Mouse (Mus musculus) adrenal gland (tissue): ENCODE data around the gene Ucp3.

Experiments used
- intact Hi-C: fragments of 180-260 bp; cut with DNase I; formaldehyde crosslinking; loops from one replicate; pipeline ENCODE4 v1.15.1; 2025

Gene Ucp3

DNA sequence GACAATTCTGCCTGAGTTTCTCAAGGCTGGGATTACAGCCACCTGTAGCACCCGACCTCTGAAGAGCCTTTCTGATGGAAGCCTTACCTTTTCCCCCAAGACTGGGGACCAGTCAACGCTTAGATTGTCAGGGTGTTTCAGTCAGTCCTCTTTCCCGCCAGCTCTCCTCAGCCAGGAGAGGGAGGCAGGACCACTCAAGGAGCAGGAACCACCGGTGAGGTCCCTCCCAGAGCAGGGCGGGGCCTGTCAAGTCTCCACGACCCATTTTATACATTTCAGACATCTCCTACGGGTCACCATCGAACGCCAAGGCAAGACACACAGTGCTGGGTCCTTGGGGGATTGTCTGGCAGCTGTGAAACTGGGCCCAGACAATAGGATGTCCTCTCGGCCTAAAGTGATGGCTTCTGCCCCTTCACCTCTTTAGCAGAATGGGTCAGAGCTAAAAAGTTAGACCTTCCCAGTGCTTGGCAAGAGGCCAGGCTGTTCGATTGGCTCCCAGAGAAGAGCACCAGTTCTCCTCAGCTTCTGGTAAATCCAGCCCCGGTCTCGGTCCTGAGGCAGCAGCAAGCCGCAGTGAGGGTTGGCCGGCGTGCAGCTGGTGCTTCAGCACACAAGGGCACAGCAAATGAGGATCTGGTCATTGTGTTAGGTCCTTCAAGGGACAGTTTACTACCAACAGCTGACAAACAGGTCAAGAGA lies 27.6 kb downstream of the Ucp3 start:
- intact Hi-C loops = no loop called here

DNA sequence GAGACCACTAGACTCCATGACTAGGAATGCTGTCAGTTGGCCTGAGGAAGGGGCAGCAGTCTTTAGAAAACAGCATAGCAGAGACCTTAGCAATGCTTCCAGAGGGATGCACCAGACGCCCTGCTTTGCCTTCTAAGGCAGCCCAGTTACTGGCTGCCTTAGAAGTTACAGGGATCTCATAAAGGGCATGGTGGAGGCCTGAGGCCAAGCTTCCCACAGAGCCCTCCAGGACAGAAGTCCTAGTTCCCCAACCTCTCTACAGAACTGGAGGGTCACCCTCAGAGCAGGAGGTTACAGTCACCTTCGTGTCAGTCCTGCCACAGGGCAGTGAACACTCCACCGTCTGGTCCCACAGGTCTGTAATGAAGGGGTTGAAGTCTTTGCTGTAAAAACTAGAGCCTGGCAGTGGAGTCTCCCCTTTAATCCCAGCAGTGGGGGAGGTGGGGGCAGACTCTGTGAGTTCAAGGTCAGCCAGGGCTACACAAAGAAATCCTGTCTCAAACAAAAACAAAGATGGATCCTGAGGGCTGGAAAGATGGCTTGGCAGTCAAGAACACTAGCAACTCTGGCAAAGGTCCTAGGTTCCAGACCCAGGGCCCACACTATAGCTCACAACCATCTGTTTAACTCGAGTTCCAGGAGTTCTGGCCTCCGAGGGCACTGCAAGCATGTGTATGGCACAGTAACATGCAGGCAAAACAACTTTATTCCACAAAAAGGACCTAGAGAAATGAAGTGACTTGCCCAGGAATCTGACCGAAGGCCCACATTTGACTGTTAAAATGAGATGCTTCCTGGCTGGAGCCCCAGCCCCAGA lies 28.4 kb downstream of the Ucp3 start:
- intact Hi-C loops = no loop called here

DNA sequence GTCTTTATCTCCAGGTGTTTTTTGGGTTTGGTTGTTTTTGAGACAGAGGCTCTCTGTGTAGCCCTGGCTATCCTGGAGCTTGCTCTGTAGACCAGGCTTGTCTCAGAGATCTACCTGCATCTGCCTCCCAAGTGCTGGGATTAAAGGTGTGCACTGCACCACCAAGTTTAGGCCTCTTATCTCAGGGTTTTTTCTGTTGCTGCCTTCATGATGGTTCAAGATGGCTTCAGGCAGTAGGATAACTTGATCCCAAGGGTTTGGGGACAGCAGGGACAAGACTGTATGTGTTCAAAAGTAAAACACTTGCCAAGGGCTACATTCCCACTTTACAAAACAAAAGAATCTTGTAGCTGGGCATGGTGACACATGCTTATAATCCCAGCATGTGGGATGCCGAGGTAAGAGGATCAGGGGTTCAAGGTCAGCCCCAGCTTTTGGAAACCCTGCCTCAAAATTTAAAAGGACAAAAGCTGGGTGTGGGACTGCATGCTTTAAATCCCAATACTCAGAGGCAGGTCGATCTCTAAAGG lies 29.1 kb downstream of the Ucp3 start:
- intact Hi-C loops = no loop called here

DNA sequence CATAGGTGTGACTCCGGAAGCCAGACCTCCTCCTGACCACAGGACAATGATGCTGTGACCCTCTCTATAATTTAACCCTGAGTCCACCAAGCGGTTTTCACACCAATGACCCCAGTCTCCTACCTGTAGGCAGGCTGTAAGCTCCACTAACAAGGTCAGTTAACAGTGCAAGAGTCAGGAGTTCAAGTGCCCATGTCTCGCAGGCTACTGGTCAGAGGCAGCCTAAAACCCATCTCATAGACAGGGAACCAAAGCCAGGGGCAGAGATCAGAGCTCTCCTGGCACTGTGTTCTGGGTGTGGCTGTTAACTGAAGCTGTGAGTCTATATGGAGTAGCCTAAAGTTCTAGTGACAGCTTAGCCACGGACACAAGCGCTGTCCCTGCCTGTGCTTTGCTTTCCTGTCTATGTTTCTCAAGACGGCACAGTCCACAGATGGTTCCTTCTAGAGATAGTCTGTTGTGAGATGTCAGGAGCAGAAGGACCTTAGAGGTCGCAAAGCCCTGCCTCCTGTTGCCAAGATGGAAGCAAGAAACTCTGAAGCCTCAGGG lies 29.7 kb downstream of the Ucp3 start:
- intact Hi-C loops = no loop called here

DNA sequence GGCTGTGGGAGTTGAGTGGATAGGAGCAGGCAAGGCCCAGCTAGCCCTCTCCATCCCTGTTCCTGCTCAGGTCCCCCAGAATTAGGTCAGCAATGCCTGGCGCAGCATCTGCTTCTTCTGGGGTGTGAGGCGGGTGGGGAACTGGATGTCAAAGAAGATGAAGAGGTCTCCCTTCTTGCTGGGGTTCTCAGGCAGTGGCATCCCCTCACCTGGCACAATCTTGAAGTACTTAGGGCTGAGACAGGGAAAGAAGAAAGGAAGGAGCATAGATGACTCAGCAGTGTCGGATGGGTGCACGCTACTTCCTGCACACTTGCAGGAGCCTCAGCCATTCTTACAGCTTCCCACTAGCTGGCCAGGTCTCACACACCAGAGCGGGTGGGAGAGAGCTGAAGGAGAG lies 30.3 kb downstream of the Ucp3 start:
- intact Hi-C loops = no loop called here

DNA sequence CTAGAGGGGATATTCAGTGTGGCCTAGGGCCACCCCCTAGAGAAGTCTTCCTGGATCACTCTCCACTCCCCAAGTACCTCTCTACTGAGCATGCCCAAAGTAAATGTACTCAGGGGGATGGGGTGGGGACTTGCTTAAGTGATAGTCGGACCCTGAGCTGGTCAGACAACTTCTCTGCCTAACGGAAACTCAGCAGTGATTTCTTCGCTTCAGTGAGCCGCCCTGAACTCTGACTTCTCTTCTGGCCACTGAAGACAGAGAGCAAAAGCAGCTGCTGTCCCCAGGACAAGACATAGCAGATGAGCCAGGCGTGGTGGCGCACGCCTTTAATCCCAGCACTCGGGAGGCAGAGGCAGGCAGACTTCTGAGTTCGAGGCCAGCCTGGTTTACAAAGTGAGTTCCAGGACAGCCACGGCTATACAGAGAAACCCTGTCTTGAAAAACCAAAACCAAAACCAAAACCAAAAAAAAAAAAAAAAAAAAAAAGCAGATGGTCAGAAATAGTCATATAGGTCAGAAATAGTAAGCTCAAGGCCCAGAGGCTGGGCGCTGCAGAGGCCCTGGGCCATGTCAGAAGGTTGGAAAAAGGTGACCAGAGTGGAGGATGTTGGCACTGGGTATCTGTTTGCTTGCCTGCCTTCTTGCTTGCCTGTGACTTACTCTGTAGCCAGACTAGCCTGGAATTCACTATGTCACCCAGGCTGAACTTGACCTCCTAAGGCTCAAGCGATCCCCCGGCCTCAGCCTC lies 32.1 kb downstream of the Ucp3 start:
- intact Hi-C loops = no loop called here

DNA sequence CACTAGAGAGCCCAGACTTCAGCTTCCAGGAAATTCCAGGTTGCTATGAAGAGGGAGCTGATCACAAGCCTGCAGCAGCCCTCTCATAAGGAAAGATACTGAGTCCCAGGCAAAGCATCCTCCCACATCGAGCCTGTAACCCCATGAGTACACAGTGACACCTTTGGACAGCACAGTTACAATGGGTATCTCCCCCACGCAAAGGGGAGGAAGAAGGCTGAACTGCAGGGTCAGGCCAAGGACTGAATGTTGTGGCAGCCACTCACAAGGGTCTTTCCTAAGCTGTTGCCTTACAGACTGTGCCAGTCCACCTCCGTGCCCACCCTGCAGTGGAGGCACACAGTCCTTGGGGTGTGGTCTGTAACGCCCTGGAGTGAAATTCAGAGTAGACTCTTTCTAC lies 33.7 kb downstream of the Ucp3 start:
- intact Hi-C loops = no loop called here

DNA sequence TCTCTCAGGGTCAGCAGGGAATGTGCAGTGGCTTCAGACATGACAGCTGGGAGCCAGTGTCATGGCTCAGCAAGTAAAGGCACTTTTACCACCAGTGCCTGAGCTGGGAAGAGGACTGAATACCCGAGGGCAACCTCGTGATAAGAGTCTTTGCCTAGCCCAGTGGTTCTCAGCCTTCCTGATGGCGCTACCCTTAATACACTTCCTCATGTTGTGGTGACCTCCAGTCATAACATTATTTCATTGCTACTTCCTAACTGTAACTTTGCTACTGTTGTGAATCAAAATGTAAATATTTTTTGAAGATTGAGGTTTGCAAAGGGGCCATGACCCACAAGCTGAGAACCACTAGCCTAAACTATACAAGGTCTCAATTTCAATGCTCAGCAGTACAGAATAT lies 35.9 kb downstream of the Ucp3 start:
- intact Hi-C loops = no loop called here

DNA sequence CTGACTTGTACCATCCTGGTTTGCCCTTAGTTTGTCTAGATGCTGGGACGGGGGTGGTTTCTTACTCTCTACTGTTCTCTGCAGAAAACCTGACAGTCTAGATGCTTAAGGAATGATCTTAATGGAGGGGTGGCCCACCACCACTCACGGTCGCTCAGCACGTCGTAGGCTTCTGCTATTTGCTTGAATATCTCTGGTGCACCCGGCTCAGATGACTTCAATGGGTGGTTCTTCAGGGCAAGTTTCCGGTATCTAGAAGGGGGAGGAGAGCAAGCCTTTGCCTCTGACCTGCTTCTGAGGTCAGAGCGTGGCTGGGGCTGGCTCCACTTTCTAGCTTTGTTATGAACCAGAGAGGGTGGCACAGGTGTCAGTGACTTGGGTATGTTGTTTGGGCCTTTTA lies 38.8 kb downstream of the Ucp3 start:
- intact Hi-C loops = loop anchor here (5.0 to 10.0 kb wide), 2 partner anchors 61 to 293 kb away; no protein-coding TSS in a partner anchor

DNA sequence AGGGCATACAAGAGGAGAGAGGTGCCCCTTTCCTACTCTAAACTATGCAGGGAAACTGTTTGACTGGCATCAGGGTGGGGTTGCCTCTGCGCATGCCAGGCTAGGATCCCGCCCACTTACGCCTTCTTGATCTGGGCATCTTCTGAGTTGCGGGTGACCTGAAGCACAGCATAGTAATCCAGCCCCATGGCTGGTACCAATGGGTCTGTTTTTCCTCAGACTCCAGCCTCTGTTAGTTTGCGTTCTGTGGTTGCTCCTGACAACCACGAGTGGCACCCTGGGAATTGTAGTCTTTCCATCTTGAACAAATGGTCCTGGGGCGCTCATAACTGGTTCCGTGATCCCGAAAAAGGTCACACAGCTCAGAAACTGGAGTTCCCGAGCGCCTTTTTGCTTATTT lies 41.8 kb downstream of the Ucp3 start, which contains the start of gene Dnajb13:
TSS of gene Dnajb13 (minus strand) at position 388 of the 400 bp plus-strand sequence.
- intact Hi-C loops = loop anchor here (5.0 to 10.0 kb wide), 2 partner anchors 58 to 290 kb away; no protein-coding TSS in a partner anchor

DNA sequence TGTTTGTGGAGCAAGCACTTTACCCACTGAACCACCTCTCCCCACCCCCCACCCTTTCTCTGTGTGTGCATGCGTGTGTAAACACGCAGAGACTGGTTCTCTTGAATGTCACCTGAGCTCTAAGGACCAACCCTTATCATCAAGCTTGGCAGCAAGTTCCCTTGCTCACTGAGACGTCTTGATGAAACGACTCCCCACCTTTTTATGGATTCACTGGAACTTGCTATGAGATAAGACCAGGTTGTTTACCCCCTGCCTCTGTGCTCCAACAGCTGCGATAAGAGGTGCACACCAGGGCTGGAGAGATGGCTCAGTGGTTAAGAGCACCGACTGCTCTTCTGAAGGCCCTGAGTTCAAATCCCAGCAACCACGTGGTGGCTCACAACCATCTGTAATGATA lies 47.4 kb downstream of the Ucp3 start:
- intact Hi-C loops = loop anchor here (5.0 kb wide), 2 partner anchors 117 to 162 kb away; no protein-coding TSS in a partner anchor

DNA sequence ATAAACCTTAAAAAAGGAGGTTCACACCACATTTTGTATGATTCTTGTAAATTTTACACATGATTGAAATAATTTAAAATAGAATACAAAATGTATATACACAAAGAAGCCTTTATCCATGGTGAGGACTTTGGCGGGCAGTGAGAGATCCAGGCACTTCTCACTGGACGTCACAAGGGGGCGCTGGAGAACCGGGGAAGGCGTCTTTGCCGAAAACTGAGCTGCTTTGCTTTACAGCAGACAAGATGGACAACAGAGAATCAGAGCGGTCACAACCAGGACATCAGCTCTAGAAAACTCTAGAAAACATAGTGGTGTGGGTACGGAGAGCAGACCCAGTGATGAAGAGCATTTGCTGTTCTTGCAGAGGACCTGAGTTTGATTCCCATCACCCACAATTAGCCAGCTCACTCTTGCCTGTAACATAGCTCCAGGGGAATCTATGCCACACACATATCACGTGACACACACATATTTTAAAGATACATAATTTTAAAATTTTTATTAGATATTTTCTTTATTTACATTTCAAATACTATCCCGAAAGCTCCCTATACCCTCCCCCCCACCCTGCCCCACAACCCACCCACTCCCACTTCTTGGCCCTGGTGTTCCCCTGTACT lies 48.0 kb downstream of the Ucp3 start:
- intact Hi-C loops = loop anchor here (1.0 to 5.0 kb wide), 3 partner anchors 117 to 162 kb away; no protein-coding TSS in a partner anchor

DNA sequence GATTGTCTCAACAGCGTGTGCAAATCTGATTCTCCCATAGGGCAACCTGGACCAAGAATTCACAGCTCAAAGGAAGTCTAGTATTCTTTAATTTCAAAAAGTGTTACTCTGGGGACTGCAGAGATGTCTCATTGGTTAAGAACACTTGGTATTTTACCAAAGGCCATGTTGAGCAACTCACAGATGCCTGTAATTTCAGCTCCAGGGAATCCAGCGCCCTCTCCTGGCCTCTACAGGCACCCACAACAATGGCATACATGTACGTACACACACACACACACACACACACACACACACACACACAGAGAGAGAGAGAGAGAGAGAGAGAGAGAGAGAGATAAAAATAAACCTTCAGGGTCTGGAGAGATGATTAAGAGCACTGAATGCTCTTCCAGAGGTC lies 49.4 kb downstream of the Ucp3 start:
- intact Hi-C loops = loop anchor here (5.0 kb wide), 2 partner anchors 115 to 160 kb away; no protein-coding TSS in a partner anchor

DNA sequence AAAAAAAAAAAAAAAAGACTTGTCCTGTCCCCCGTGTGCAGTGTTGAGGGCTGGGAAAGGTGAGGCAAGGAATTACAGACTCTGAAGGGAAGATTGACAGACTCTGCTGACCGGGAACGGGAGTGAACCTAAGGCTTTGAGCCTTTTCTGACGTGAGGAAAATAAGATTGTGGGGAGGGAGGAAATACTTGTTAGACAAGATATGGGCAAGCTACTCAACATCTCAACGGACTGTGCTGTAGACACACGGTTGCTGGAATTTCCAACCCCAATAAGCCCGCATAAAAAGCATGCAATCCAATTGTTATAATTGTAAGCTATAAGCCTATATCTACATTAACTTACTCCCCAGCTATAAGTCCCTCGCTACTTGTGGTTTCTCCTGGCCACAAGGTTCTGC lies 51.9 kb downstream of the Ucp3 start:
- intact Hi-C loops = loop anchor here (5.0 kb wide), 2 partner anchors 113 to 158 kb away; no protein-coding TSS in a partner anchor

DNA sequence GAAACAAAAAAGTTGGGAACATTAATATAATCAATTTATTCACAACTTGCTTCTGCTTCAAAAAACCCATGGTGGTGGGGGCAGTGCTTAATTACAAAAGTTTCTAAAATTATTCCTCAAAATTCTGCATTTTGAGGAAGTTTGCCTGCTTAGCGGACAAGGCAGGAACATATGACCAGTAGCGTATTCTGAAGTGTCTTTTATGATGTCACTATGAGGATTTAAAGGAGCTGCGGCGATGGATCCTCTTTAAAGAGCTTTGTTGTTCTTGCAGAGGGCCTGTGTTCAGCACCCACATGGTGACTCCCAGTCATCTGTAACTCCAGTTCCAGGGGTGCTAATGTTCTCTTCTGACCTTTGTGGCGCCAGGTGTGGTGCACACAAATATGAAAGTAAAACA lies 58.0 kb downstream of the Ucp3 start:
- intact Hi-C loops = no loop called here

DNA sequence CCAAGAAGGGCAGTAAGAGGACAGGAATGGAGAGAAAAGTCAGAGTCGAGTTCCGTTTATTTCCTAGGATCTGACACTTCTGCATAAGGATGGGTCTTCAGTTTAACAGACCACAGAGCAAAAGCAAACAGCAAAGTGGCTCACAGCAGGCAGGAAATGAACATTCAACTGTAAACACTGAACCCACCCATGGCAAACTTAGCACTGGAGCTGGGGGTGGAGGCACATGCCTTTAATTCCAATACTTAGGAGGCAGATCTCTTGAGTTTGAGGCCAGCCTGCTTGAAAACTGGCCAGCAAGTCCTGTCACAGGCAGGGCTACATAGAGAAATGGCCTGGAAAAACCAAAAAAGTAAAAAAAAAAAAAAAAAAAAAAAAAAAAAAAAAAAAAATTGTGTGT lies 60.7 kb downstream of the Ucp3 start:
- intact Hi-C loops = no loop called here

DNA sequence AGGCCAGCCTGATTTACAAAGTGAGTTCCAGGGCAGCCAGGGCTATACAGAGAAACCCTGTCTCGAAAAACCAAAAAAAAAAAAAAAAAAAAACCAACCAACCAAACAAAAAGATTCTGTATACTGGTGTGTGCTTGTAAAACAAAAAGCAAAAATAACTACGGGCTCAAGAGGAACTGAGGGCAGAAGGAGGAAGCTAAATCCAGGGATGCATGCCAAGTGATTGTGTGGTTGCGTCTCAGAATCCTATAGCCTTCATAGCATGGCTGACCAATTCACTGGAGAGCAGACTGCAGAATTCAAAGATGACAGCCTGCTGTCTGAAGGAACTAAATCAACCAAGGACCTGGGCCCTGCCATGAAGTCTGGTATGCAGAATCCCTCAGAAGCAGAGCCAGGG lies 61.4 kb downstream of the Ucp3 start:
- intact Hi-C loops = no loop called here

DNA sequence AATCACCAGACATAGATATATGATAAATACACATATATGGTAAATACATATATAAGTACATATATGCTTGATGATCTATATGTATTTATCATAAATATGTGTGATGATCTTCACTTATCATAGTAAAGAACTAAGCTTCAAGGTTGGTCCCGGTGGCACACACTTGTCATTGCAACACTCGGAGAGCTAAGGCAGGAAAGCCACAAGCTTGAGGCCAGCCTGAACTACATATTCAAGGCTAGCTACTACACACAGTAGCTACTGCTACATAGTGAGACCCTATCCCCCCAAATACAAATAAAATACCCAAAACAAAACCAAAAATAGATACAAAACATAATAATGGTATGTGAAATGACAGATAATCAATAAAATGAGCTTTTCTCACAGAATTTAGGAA lies 63.0 kb downstream of the Ucp3 start:
- intact Hi-C loops = loop anchor here (5.0 kb wide), 1 partner anchor 71 kb away; the partner anchor contains the start of genes Mrpl48 and Rab6a
